Mouse (Mus musculus) MEL (cell line): ENCODE results near the gene Cdc73.

Source experiments
- BHLHE40 ChIP-seq: IDR thresholded peaks from 2 replicates; pipeline ENCODE4 v1.6.1; 2012; ENCODE audit warnings: low read depth, mild to moderate bottlenecking, inconsistent platforms, low read length, improper control_type of control experiment, borderline replicate concordance
- CTCF ChIP-seq, 3 experiments: IDR thresholded peaks in 2 of 3; conservative IDR thresholded peaks in 1 of 3; 2 replicates each; pipeline ENCODE4 v1.5.1; 2011 to 2012; ENCODE audit warnings: low read length in 3 of 3, low read depth in 2 of 3, mild to moderate bottlenecking in 2 of 3, improper control_type of control experiment in 1 of 3, inconsistent platforms in 1 of 3, mixed read lengths in 1 of 3, moderate library complexity in 1 of 3; ENCODE audit not compliant: control insufficient read depth in 1 of 3, insufficient read depth in 1 of 3, poor library complexity in 1 of 3, severe bottlenecking in 1 of 3
- GATA1 ChIP-seq: IDR thresholded peaks from 2 replicates; pipeline ENCODE4 v1.6.1; 2011; ENCODE audit warnings: low read depth, low read length, improper control_type of control experiment
- JUND ChIP-seq: IDR thresholded peaks from 2 replicates; pipeline ENCODE4 v1.6.1; 2011; ENCODE audit warnings: low read depth, mild to moderate bottlenecking, improper control_type of control experiment, low read length
- MAX ChIP-seq: IDR thresholded peaks from 2 replicates; pipeline ENCODE4 v1.6.1; 2011; ENCODE audit warnings: low read length, improper control_type of control experiment
- POLR2A ChIP-seq, 2 experiments: IDR thresholded peaks; 2 replicates each; pipeline ENCODE4 v1.6.1; 2011 to 2012; ENCODE audit warnings: low read length in 2 of 2, mild to moderate bottlenecking in 2 of 2, control low read depth in 1 of 2, improper control_type of control experiment in 1 of 2, low read depth in 1 of 2, moderate library complexity in 1 of 2; ENCODE audit not compliant: control insufficient read depth in 1 of 2, insufficient read depth in 1 of 2, poor library complexity in 1 of 2

GRCm38 (mm10) chr1:143644221-143644620 is 58.5 kb downstream of the Cdc73 start:
- TF ChIP-seq JUND (no peak), GATA1 (no peak), MAX (no peak), POLR2A (IDR thresholded peaks at IDR 0.05; ENCODE audit: control insufficient read depth in 1 of 2, insufficient read depth in 1 of 2, low read depth in 1 of 2, low read length in 2 of 2, poor library complexity in 1 of 2) (no peak), BHLHE40 (no peak), CTCF (IDR thresholded peaks at IDR 0.05 in 2 of 3, conservative IDR thresholded peaks at IDR 0.05 in 1 of 3; ENCODE audit: control insufficient read depth in 1 of 3, insufficient read depth in 1 of 3, low read depth in 2 of 3, low read length in 3 of 3, poor library complexity in 1 of 3, severe bottlenecking in 1 of 3) (peak in 2 of 3 experiments; percentile 60 to 73; a peak in 4 of 6 replicates)
